Mouse (Mus musculus) gastrocnemius, postnatal 4 days (tissue): ENCODE data around the gene Cenpu. TPM values are rescaled to one million over a fixed set of nuclear protein-coding genes. Genes with fewer than 3 reads are reported as not detected.

Experiments
- DNase-seq, 2 experiments: peaks; one replicate each; pipeline ENCODE4 v3.0.0; 2021 to 2022; ENCODE audit warnings: low spot score in 2 of 2, mixed read lengths in 2 of 2
- long read RNA-seq, 2 experiments: library from polyadenylated mRNA; stranded (forward); transcript quantifications; one replicate each; pipeline ENCODE4 v2.0.0; 2021
- total RNA-seq, 2 experiments: library from RNA; stranded (reverse); gene quantifications; 2 replicates each; pipeline ENCODE4 v1.2.3; 2021

The Cenpu gene
- 1 to 10 TPM; 4.4 to 4.8 TPM for total RNA-seq
- long read RNA-seq, experiment 1, transcript Cenpu-201 (13 exons, 2,931 nt): major isoform, 5 of 6 reads
- long read RNA-seq, experiment 1, partial matches to known transcripts: 0 of 6 reads
- long read RNA-seq, experiment 1, other reads (novel, unspliced or antisense): 0 of 6 reads
- long read RNA-seq, experiment 2, partial matches to known transcripts: 0 of 4 reads
- long read RNA-seq, experiment 2, other reads (novel, unspliced or antisense): 2 of 4 reads

DNA sequence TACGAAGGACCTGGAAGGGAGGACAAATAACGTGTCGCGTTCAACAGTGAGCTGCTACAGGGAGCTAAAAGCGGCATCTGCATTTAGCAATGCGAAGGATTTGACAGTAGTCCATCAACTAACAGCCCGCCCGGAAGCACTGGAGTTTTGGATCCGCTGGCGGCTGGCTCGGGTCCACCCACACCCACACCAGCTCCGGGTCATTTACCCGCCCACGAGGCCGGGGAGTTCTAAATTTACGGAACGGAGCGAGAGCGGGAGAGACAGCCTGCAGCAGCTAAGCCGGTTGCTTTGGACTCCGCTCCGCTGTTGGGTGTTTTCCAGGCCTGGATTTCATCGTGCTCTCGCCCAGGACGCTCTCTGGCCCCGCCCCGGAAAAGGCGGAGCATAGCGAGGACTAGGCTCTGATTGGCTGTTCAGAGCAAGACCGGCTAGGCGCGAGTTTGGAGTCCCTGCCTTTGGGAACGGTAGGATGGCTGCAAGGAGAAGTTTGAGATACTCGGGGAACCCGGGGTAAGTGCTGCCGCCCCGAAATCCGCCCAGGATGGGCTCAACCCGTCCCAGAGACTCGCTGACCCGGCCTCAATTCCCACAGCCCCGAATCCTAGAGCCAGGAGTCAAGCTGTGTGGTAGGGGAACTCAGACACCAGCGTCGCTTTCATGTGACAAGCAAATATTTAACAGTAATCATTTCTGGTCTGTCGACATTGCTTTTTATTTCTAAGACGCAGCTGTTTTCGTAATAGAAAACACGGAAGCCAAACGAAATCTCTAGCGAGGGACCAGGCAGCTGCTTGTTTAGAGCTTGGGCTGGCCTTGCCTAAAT, at the start of gene Cenpu:
Gene Cenpu (plus strand): TSS at position 414 of the 826 bp plus-strand sequence.
- peak; percentile 99 to 100 for DNase-seq

DNA sequence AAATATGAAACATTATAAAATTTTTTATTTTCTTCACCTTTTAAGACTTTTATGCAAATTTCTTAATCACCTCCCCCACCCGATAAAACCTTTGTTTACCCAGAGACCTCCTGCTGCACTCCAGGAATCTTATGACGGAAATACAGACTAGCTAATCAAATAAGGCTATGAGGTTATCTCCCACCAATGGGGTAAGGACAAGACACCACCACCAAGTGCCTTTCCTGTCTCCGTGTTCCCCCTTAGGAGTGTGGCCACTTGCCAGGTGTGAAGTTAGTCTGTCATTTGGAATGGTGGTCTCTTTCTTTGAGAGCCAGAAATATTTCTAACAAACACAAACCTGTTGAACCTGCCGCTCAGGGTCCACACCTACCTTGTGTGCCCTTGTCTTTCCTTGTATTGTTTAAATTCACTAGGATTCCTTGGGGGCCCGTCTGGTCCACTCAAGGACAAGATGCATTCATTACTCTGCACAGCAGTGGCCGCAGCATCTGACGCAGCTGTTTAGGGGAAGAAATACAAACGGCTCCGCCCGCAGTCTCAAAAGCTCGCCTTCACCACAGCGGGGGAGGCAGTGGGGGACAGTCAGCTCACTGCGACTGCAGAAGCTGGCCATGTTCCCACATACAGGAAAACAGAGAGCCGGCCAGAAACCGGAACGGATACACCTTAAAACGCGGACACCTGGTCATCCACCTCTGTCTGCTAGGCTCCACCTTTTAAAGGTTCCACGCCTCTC, 49.3 kb upstream of the Cenpu start:
- no peak for DNase-seq

GRCm38 (mm10) chr8:46503072-46503695, 48.6 kb upstream of the Cenpu start:
- no peak for DNase-seq

GRCm38 (mm10) chr8:46504196-46504595, 47.6 kb upstream of the Cenpu start:
- no peak for DNase-seq

DNA sequence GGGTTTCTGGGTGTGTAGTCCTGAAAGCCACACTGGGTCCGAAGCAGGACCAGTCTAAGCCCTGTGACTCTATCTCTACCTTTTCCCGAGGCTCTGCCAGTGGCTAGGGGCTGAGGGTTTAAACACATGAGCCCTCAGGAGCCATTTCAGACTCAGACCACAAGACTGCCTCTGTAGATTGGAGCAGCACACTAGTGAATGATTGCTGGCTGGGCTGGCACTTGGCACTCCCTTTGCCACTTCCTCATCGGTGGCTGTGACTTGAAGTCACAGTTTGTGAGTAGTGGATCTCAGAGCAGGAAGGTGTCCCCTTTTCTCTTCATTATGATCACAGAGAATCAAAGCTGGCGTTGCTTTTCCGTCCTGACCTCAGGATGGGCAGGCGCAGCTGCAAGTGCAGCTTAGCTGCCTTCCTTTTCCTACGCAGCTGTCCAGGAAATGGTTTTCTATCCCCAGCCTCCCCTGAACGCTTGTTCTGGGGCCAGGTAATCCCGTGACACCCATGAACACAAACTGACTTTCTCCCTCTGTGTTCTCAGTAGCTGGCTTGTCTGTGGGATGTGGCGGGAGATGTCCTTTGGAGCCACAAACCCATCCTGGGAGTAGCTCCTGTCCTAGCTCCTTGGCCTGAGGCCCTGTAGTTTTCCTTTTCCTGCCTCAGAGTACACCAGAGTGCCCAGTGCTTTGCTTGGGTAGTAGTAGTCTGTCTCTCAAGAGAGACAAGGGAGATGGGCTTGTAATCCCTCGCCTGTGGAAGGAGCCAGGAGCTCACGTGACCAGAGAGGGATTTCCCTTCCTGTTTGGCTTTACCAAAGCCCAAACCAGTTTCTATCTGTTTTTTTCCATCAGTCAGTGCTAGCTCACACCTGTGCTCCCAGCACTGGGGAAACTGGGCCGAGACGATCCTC, 43.1 kb upstream of the Cenpu start:
- no peak for DNase-seq

DNA sequence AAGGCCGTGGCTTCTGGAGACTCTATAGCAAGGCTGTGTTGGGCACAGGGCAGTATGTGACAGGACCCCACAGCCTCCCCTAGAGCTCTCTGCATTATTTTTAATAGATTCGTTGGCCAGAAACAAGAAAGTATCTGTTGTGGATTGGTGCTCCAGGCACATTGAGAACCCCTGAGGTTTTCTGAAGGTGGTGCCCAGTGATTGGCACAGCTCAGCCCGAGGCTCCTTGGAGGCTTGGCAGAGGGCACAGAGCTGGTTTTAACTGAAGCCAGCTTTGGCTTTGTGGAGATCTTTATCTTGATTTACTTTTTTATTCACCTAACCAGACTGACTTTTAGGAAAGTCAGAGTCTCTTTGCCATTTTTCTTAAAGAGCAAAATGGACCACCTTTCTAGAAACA, 42.4 kb upstream of the Cenpu start:
- DNase-seq: no peak

GRCm38 (mm10) chr8:46511336-46511735, 40.5 kb upstream of the Cenpu start:
- DNase-seq: no peak

DNA sequence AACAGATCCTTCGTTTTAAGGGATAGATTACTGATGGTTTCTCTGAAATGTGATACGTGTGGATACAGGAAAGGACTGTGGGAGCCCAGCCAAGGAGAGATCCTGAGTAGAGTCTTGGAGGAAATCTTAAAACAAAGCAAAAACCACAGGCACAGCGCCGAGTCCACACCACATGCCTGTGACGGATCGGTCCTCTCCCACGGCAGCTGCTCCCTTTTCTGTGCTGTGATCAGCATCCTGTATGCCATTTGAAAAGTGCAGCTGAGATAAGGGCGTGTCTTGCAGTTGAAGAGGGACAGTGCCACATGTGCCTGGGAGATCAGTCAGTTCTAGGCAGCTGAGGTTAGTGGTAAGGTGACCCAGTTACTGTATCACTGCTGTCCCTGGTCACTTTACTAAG, 39.3 kb upstream of the Cenpu start:
- DNase-seq: no peak

DNA sequence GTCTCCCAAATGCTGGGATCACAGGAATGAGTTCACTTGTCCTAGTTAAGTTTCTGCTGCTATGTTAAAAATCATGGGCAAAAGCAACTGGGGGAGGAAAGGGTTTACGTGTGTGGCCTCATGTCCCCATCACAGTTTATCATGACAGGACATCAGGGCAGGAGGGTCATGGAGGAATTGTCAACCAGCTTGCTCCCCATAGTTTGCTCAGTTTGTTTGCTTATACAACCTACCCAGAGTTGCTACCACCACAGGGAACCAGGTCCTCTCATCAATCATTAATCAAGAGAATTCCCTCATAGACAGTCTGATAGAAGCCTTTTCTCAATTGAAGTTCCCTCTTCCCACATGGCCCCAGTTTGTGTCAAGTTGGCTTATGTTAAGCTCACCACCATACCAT, 37.8 kb upstream of the Cenpu start:
- DNase-seq: no peak

DNA sequence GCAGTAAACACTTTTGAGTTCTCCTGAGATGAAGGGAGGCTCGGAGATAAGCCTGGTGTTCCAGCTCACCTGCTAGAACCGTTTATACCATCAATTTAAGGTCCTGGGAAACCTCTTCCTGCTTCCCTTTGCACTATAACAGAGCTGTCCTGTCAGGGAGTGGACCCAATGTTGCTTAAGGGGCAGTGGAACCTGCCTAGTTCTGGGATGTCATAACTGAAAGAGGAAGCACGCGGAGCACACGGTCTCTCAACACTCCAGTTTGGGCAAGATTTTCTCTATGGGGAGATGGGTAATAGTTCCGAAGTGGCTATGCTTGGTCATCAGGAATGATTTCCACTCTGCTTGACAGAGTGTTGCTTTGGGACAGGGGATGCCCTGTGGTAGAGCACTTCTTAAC, 31.2 kb upstream of the Cenpu start:
- no peak for DNase-seq

- no peak for DNase-seq
Measured at GRCm38 (mm10) chr8:46526098-46526497, 25.7 kb upstream of the Cenpu start.

DNA sequence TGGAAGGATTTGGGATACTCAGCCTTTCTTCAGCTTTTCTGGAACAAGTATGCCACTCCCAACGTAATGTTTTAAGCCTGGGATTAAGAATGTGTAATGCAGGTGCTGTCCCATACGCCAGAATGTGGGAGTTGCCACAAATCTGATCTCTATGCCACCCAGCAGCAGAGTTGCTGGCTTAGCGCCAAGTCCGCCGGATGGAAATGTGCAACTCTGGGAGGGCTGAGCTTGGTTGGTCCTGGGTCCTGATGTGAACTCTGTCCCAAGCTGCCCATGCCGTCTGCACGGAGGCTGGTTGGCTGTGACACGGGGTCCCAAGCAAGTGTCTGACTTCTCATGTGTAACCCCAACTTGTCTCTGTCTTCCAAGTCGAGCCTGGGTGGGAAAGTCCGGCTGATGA, 25.0 kb upstream of the Cenpu start:
- no peak for DNase-seq

GRCm38 (mm10) chr8:46529508-46529907, 22.3 kb upstream of the Cenpu start:
- DNase-seq: no peak

- DNase-seq: no peak
Measured at GRCm38 (mm10) chr8:46530541-46530940, 21.3 kb upstream of the Cenpu start.

GRCm38 (mm10) chr8:46533926-46534325, 17.9 kb upstream of the Cenpu start:
- no peak for DNase-seq

- peak; percentile 58 to 80 for DNase-seq
Measured at GRCm38 (mm10) chr8:46539701-46540100, 12.1 kb upstream of the Cenpu start.

GRCm38 (mm10) chr8:46543191-46543590, 8.6 kb upstream of the Cenpu start:
- DNase-seq: no peak

GRCm38 (mm10) chr8:46543662-46544061, 8.2 kb upstream of the Cenpu start:
- DNase-seq: no peak

GRCm38 (mm10) chr8:46545854-46546253, 6.0 kb upstream of the Cenpu start:
- no peak for DNase-seq

DNA sequence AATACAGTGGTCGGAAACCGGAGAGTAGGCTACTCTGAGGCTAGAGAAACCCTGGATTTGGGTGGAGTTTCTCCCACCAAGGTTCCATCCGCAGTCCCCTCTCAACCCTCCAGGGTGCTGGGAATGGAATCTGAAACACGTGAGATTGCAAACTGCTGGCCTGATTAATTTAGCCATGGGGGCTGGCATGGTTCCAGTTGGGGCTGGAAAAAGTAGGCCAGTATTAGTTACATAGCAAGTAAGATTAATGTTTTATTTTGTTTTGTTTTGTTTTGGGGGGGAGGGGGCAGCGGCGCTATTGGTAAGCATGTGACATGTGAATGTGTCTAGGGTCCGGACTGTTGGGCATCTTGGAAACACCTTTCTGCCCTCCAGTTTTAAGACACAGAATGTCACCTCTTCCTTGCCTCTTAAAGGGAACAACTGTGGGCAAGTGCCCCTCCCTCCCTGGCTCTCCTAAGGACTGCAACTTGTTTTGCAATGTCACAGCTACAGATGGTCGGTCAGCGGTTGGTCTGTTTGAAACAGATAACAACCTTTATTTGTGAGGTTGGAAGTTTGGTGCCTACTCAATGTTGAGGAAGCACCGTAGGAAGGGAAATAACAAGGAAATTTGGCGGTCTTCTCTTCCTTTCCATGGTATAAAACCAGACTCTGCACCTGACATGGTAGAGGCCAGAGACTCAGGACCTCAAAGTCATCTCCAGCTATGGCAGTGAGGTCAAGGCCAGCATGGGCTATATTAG, 5.2 kb upstream of the Cenpu start:
- peak in 1 of 2 experiments; percentile 50 for DNase-seq
